Mouse (Mus musculus): ENCODE measurements around the gene Rbm8a. TPM values are rescaled to one million over a fixed set of nuclear protein-coding genes. Genes with fewer than 3 reads are reported as not detected.

Rbm8a gene
- polyA plus RNA-seq, 1 experiment = 5.8 TPM

DNA sequence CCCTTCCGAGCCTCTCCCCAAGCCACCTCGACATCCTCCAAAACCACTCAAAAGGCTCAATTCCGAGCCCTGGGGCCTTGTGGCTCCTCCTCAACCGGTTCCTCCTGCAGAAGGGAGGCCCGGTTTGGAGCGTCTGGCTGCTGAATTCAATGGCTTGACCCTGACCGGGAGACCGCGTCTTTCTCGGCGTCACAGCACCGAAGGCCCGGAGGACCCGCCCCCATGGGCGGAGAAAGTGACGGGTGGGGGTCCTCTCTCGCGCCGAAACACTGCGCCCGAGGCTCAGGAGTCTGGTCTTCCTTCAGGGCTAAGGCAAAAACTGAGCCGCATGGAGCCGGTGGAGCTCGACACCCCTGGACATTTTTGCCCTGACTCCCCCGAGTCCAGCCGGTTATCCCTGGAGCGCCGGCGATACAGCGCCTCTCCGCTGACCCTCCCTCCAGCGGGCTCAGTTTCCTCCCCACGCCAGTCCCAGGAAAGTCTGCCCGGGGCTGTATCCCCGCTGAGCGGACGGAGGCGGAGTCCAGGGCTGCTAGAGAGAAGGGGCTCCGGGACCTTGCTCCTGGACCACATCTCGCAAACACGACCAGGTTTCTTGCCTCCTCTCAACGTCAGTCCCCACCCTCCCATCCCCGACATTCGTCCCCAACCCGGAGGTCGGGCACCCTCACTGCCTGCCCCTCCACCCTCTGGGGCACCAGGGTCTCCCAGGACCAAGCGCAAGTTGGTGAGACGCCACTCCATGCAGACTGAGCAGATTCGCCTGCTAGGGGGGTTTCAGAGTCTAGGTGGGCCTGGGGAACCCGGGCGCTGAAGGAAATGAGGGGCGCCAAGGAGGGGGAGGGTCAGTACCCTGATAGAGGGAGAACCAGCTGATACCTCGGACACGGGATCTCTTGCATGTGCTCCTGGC is 31.3 kb upstream of the Rbm8a start:
- TF ChIP-seq POLR2A (IDR thresholded peaks at IDR 0.05; ENCODE audit: low read depth, low read length) (no peak; the same call in 1 of the 2 replicates), CTCF (IDR thresholded peaks at IDR 0.05; ENCODE audit: extremely low read depth, insufficient read length, insufficient replicate concordance, low read depth, low read length) (no peak)
- peak overlapping the region; percentile 45 for H3K4me3 ChIP-seq (ENCODE audit: low read depth, low read length)
- peaks cover 11% of the 10 kb centered on the region; the same call in 1 of the 2 replicates for H3K4me1 ChIP-seq (ENCODE audit: control insufficient read depth, insufficient read depth, insufficient read length, low read length)
- H3K27me3 ChIP-seq (ENCODE audit: control insufficient read depth, insufficient read depth, low read length) = peaks cover 47% of the 10 kb centered on the region
- 4% methylated on average over 54 of the region's 54 CpGs for WGBS
- no peak overlapping the region for H3K27ac ChIP-seq (ENCODE audit: insufficient read depth, low read depth, low read length)
- no peaks in the 10 kb centered on the region for H3K36me3 ChIP-seq (ENCODE audit: control insufficient read depth, insufficient read depth, low read length)

DNA sequence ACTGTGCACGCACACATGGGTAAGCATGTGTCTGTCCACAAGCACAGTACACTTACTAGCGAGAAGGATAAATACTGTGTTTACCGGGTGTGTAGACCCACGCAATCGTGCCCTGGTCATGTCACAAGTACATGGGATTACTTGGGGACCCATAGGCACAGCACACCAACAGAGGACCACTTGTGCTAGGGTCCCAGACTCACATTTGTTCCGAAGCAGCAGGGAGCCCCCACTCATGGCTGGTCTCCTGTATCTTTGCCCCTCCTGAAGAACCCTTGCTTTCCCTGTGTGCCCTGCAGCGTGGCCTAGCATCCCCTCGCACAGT is 30.7 kb upstream of the Rbm8a start:
- Histone ChIP-seq H3K4me1 (ENCODE audit: control insufficient read depth, insufficient read depth, insufficient read length, low read length) (peaks cover 11% of the 10 kb centered on the region; the same call in 1 of the 2 replicates), H3K36me3 (ENCODE audit: control insufficient read depth, insufficient read depth, low read length) (no peaks in the 10 kb centered on the region), H3K4me3 (ENCODE audit: low read depth, low read length) (no peak overlapping the region), H3K27me3 (ENCODE audit: control insufficient read depth, insufficient read depth, low read length) (peaks cover 47% of the 10 kb centered on the region), H3K27ac (ENCODE audit: insufficient read depth, low read depth, low read length) (no peak overlapping the region)
- 60% methylated on average over 8 of the region's 8 CpGs for WGBS
- TF ChIP-seq CTCF (IDR thresholded peaks at IDR 0.05; ENCODE audit: extremely low read depth, insufficient read length, insufficient replicate concordance, low read depth, low read length) = no peak

GRCm38 (mm10) chr3:96599411-96599810 is 30.3 kb upstream of the Rbm8a start:
- TF ChIP-seq CTCF (IDR thresholded peaks at IDR 0.05; ENCODE audit: extremely low read depth, insufficient read length, insufficient replicate concordance, low read depth, low read length) (no peak), POLR2A (IDR thresholded peaks at IDR 0.05; ENCODE audit: low read depth, low read length) (no peak)
- H3K4me1 ChIP-seq (ENCODE audit: control insufficient read depth, insufficient read depth, insufficient read length, low read length) = peaks cover 11% of the 10 kb centered on the region; the same call in 1 of the 2 replicates

GRCm38 (mm10) chr3:96600639-96601250 is 29.0 kb upstream of the Rbm8a start, which contains the start of gene Lix1l:
Lix1l (plus strand) TSS chr3:96601149.
- Histone ChIP-seq H3K27ac (ENCODE audit: insufficient read depth, low read depth, low read length) (peak within 1 kb of the TSS; percentile 34), H3K4me3 (ENCODE audit: low read depth, low read length) (peak within 1 kb of the TSS; percentile 78)
- 2% methylated on average over 27 of the region's 27 CpGs for WGBS

More at GRCm38 (mm10) chr3:96599411-96599810, 30.3 kb upstream of the Rbm8a start:
- no peak overlapping the region for H3K4me3 ChIP-seq (ENCODE audit: low read depth, low read length)
- H3K36me3 ChIP-seq (ENCODE audit: control insufficient read depth, insufficient read depth, low read length) = no peaks in the 10 kb centered on the region
- no peak overlapping the region for H3K27ac ChIP-seq (ENCODE audit: insufficient read depth, low read depth, low read length)
- H3K27me3 ChIP-seq (ENCODE audit: control insufficient read depth, insufficient read depth, low read length) = peaks cover 47% of the 10 kb centered on the region
- WGBS = 80% methylated on average over 3 of the region's 3 CpGs

DNA sequence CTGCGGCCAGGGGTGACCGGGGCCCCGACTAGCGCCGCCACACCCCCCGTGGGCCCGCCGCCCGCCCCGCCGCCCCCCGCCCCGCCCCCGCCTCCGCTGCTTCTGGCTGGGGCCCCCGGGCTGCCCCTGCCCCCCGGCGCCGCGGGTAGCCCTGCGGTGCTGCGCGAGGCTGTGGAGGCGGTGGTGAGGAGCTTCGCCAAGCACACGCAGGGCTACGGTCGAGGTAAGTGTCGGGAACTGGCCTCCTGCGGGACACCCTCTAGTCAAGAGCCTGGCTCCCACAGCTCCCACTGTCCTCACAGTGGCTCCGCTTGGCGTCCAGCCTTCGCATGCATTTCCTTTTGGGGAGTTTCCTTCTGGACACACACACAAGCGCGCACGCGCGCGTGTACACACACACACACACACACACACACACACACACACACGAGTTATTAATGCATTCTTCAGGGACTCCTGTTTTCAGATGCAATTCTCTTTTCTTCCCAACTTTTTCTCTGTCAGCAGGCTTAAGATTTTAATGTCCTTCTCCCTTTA is 28.4 kb upstream of the Rbm8a start:
- peaks cover 43% of the 10 kb centered on the region for H3K27me3 ChIP-seq (ENCODE audit: control insufficient read depth, insufficient read depth, low read length)
- no peak for TF ChIP-seq CTCF (IDR thresholded peaks at IDR 0.05; ENCODE audit: extremely low read depth, insufficient read length, insufficient replicate concordance, low read depth, low read length)
- TF ChIP-seq POLR2A (IDR thresholded peaks at IDR 0.05; ENCODE audit: low read depth, low read length) = peak; percentile 24; the same call in 1 of the 2 replicates
- H3K36me3 ChIP-seq (ENCODE audit: control insufficient read depth, insufficient read depth, low read length) = no peaks in the 10 kb centered on the region
- 4% methylated on average over 40 of the region's 40 CpGs for WGBS
- H3K4me3 ChIP-seq (ENCODE audit: low read depth, low read length) = peak overlapping the region; percentile 78
- peak overlapping the region; percentile 34 for H3K27ac ChIP-seq (ENCODE audit: insufficient read depth, low read depth, low read length)
- H3K4me1 ChIP-seq (ENCODE audit: control insufficient read depth, insufficient read depth, insufficient read length, low read length) = peaks cover 11% of the 10 kb centered on the region; the same call in 1 of the 2 replicates

More at GRCm38 (mm10) chr3:96600639-96601250, 29.0 kb upstream of the Rbm8a start, which contains the start of gene Lix1l:
- Histone ChIP-seq H3K27me3 (ENCODE audit: control insufficient read depth, insufficient read depth, low read length) (peaks cover 47% of the 10 kb centered on the region), H3K4me1 (ENCODE audit: control insufficient read depth, insufficient read depth, insufficient read length, low read length) (peaks cover 11% of the 10 kb centered on the region; the same call in 1 of the 2 replicates), H3K36me3 (ENCODE audit: control insufficient read depth, insufficient read depth, low read length) (no peaks in the 10 kb centered on the region)
- peak; percentile 46 for TF ChIP-seq POLR2A (IDR thresholded peaks at IDR 0.05; ENCODE audit: low read depth, low read length)
- no peak for TF ChIP-seq CTCF (IDR thresholded peaks at IDR 0.05; ENCODE audit: extremely low read depth, insufficient read length, insufficient replicate concordance, low read depth, low read length)

GRCm38 (mm10) chr3:96601941-96602703 is 27.6 kb upstream of the Rbm8a start:
- peak overlapping the region; percentile 27; the same call in 1 of the 2 replicates for H3K4me3 ChIP-seq (ENCODE audit: low read depth, low read length)
- 56% methylated on average over 10 of the region's 10 CpGs for WGBS
- peaks cover 35% of the 10 kb centered on the region for H3K27me3 ChIP-seq (ENCODE audit: control insufficient read depth, insufficient read depth, low read length)
- H3K36me3 ChIP-seq (ENCODE audit: control insufficient read depth, insufficient read depth, low read length) = no peaks in the 10 kb centered on the region
- peak overlapping the region; percentile 34 for H3K27ac ChIP-seq (ENCODE audit: insufficient read depth, low read depth, low read length)
- peaks cover 8% of the 10 kb centered on the region; the same call in 1 of the 2 replicates for H3K4me1 ChIP-seq (ENCODE audit: control insufficient read depth, insufficient read depth, insufficient read length, low read length)
- TF ChIP-seq POLR2A (IDR thresholded peaks at IDR 0.05; ENCODE audit: low read depth, low read length) (no peak), CTCF (IDR thresholded peaks at IDR 0.05; ENCODE audit: extremely low read depth, insufficient read length, insufficient replicate concordance, low read depth, low read length) (no peak)

Data from small intestine, adult 2 months (tissue).